Mouse (Mus musculus): ENCODE measurements around the gene Nras.

GRCm38 (mm10) chr3:103102454-103103390, 44.6 kb downstream of the Nras start, which contains the start of gene Dennd2c:
- TF ChIP-seq CTCF (IDR thresholded peaks at IDR 0.05; ENCODE audit: extremely low read depth, insufficient read length, insufficient replicate concordance, low read depth, low read length) (no peak), POLR2A (IDR thresholded peaks at IDR 0.05; ENCODE audit: low read depth, low read length) (no peak)

All from small intestine, adult 2 months (tissue).